Mouse (Mus musculus): ENCODE results near the gene Rac1.

DNA sequence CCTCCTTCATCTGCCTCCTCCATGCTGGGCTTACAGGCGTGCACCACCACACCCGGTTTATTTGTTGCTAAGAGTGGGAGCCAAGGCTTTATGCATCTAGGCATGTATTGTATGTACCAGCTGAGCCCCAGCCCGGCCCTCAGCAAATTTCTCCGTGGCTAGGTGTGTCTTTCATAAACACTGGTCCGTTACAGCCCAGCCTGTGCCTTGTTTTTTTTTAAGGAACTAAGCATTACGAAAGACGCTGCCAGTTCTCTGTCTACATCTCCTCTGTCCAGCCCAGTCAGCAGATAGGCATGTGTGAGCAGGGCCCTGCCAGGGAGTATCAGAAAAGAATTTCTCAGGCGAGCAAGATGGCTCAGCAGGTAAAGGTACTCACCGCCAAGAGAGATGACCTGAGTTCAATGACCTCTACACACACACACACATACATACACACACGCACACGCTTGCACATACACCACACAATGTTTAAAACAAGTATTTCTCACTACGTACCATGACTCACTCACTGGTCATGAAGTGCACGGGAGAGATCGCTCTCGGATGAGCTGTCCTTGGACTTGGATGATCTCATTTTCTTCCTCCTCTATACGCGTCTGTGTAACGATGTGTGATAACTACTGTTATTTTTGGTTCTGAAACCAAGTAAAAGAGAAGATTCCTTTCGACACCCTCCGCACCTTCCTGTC, 52.5 kb downstream of the Rac1 start:
- no peak for TF ChIP-seq MYOD1 (IDR thresholded peaks at IDR 0.05; ENCODE audit: control insufficient read depth in 1 of 3, insufficient read length in 2 of 3, low read depth in 2 of 3)
- no peak for TF ChIP-seq USF1 (IDR thresholded peaks at IDR 0.05; ENCODE audit: low read depth)
- no peak for TF ChIP-seq MYOG (IDR thresholded peaks at IDR 0.05; ENCODE audit: control insufficient read depth in 1 of 3, insufficient read depth in 1 of 3, insufficient read length in 2 of 3, low read depth in 2 of 3)
- TF ChIP-seq E2F4 (IDR thresholded peaks at IDR 0.05; ENCODE audit: insufficient read depth), result no peak
